Mouse (Mus musculus): ENCODE data around the gene Olfr692.
A peak's percentile ranks its signal among the peaks of the same experiment; 100 is the strongest.
"Not testable (repeated sequence)": the region's sequence is repeated elsewhere in the genome, so short reads cannot be mapped to it uniquely, and the experiment has no call there.

Olfr692 gene

GRCm38 (mm10) chr7:105367930-105368329, at the start of gene Olfr692:
Olfr692 (plus strand) TSS chr7:105368230.
- no peak for DNase-seq

DNA sequence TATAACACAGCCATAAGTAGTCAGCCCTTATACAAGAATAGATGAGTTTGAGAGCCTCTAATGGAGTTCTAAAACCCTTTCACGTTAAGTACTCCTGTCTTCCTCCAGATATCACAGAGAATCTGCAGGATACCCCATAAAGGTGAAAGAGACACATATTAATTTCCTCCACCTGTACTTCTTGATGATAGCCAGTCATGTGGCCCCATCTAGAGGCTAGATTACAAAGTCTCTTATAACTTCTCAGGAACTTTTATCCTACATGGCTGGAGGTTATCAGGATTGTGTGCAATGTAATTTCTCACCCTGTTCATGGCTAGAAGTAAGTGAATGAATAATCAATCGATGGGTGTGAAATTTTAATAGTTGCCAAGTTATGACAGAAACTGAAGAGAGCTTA, 42.7 kb upstream of the Olfr692 start:
- no peak for DNase-seq

DNA sequence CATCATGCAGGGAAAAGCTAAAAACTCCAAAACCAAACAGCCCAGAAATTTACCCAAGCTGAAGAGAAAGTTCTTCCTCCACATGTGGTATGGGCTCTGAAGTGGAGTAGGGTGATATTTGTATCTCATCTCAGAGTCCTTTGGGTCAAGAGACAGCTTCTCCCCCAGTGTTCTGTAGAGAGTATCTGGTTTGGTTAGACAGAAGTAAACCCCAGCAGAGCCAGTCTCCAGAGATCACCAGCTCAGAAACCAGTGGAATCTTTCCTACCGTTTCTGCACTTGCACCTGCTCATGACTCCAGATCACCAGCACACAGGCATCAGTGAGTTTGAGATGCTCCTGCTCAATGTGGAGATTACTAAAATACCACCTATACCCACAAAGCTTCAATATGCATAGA, 34.0 kb upstream of the Olfr692 start, which contains the start of gene Olfr690:
Gene Olfr690, minus strand, starts transcription at position 101 of the 400 bp plus-strand sequence.
- no peak for DNase-seq

DNA sequence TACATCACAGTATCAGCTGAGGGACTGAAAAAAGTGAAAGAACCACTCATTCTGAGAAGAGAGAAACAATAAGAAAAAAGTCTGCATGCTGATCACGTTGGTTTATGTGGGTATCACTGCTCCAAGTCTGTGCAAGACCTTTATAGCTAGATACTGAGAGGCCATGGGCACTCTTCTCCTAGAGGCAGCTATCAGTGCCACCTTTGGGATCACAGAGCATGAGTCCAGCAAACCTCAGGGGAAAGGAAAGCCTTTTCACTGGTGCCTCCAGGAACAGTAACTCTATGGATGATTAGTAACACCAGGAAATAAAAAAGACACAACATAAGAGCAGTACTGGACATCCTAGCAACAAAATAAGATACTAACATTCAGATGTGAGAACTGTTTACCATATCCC, 25.9 kb upstream of the Olfr692 start, which contains the start of gene Olfr691:
Gene Olfr691, minus strand, starts transcription at position 101 of the 400 bp plus-strand sequence.
- DNase-seq = no peak

DNA sequence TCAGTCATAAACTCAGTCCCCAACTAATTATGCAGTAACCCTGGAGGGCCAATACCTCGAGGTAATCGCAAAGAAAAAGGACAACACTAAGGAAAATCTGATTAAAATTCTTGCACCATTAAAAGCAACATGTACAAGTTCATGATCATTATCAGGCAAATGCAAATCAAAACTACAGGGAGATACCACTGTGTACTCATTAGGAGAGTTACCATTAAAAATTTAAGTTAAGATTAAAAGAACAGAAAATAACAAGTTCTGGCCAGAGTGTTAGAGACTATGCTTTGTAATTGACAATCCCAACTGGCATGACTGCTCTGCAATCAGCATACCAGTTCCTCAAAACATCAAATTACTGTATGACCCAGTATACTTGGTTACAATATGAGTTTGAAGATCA, 25.3 kb upstream of the Olfr692 start:
- no peak for DNase-seq

DNA sequence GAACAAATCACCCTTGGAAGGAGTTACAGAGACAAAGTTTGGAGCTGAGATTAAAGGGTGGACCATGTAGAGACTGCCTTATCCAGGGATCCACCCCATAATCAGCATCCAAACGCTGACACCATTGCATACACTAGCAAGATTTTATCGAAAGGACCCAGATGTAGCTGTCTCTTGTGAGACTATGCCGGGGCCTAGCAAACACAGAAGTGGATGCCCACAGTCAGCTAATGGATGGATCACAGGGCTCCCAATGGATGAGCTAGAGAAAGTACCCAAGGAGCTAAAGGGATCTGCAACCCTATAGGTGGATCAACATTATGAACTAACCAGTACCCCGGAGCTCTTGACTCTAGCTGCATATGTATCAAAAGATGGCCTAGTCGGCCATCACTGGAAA, 12.0 kb upstream of the Olfr692 start:
- DNase-seq = not testable (repeated sequence)

GRCm38 (mm10) chr7:105356487-105356886, 11.5 kb upstream of the Olfr692 start:
- DNase-seq = not testable (repeated sequence)

DNA sequence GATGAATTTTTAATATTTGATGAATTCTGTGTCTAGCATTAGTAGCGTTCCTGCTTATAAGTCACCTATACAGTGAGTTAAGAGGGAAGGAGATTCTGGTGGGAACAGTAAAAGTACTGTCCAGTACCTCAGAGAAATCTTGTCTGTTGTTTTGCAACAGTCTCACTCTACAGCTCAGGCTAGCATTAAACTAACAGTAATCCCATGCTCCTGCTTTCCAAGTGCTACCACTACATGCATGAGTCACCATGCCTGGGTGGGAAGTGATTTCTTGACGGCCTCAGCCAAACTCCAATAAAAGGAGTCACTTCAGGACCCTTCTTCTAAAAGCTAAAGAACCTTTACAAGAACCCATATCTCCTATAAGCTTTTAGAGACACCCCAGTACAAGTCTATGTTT, 6.3 kb upstream of the Olfr692 start:
- no peak for DNase-seq

DNA sequence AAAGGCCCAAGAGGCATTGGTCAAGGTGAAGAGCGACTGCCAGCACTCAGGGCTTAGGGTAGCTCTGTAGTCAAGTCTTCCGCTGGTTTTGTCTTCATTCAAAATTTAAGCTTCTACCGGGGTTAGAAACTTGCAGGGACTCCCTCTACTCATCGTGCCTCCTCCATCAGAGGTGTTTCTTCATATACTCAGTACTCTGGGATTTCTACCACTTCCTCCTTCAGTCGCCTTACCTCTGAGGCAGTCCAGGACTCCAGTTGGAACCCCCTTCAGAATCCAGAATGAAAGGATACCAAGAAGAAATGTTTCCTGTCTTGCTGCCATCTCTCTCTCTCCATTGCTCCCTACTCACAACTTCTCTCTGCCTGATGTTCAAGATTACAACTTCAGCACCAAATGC, 762 bp upstream of the Olfr692 start:
- no peak for DNase-seq

DNA sequence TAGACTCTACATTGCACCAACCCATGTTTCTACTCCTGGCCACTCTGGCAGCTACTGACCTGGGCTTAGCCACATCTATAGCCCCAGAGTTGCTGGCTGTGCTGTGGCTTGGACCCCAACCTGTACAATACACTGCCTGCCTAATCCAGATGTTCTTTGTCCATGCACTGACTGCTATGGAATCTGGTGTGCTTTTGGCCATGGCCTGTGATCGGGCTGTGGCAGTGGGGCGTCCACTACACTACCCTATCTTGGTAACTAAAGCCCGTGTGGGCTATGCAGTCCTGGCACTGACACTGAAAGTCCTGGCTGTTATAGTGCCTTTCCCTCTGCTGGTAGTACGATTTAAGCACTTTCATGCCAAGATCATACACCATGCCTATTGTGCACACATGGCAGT, 491 bp downstream of the Olfr692 start:
- DNase-seq = no peak

DNA sequence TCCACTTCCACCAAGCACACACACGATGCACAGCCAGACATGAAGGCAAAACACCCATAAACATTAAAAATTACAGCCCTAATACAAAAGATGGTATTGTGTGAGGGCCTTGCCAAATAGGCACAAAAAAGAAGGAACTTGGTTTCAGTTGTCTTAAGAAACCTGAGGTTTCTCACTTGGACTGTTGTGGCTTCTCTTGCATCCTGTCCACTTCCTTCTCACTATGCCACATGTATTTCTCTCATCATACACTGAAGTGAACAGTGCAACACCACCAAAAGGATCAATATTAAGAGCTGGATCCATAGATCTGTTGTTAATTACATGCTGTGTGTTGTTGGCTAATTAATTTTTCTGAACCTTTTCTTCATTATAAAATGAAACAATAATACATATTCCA, 4.9 kb downstream of the Olfr692 start:
- no peak for DNase-seq

GRCm38 (mm10) chr7:105373509-105373908, 5.5 kb downstream of the Olfr692 start:
- DNase-seq = no peak

DNA sequence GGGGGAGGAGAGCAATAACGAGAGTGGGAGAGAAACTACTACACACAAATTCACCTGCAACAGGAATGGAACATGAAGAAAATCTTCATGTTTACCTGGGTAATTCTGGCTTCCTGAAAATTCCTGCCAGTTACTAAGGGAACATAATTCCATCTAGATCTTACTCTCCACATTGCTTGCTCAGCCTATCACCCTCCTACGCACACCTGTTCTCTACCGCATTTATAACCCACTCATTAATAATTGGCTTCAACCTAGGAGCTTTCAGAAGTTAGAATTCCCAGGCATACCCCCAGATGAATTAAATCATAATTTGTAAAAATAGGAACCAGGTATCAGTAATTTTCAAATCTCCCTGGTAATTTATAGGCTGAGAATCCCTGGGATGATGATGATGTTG, 5.9 kb downstream of the Olfr692 start:
- no peak for DNase-seq

DNA sequence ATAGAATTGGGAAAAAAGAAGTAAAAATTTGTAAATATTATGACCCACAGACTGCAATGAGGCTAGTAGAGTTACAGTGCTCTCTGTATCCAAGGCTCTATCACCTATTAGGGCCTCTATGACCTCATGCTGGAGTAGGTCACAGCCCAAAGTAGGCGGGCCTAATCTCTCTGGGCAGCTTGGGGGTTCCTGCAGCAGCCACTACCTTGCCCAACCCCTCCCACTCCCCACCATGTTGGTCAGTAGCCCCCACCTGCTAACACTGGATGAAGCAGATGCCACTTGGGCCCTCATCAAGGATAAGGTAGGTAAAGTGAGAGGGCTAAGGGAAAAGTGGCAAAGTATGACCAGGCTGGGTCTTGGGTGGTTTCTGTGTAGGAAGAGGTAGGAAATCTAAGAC, 6.8 kb downstream of the Olfr692 start, which contains the start of gene Gm5901:
Gene Gm5901, plus strand, starts transcription at position 173 of the 400 bp plus-strand sequence.
- peak in 1 of 2 experiments; percentile 34 for DNase-seq

- no peak for DNase-seq
Measured at GRCm38 (mm10) chr7:105380329-105380728, 12.3 kb downstream of the Olfr692 start.

- no peak for DNase-seq
Measured at GRCm38 (mm10) chr7:105387696-105388095, 19.7 kb downstream of the Olfr692 start.

- no peak for DNase-seq
Measured at GRCm38 (mm10) chr7:105390236-105390635, 22.2 kb downstream of the Olfr692 start.

DNA sequence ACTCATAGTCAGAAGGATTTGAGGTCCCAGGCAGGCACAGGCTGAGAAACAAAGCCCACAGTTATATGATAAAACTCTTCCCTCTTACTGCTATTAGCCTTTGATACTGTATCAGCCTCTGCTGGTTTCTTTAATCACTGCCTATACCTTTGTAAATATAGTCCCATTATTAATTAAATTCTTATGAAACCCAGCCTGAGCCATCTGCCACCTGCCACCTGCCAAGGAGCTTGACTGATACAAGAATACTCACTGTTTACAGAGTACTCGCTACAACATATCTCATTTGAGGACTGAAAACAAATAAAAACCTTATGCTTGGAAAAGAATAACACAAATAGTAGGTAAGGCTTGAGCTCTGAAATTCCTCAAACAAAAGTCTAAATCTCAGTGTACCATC, 26.6 kb downstream of the Olfr692 start:
- DNase-seq = no peak

GRCm38 (mm10) chr7:105395131-105395820, 27.2 kb downstream of the Olfr692 start:
- no peak for DNase-seq

DNA sequence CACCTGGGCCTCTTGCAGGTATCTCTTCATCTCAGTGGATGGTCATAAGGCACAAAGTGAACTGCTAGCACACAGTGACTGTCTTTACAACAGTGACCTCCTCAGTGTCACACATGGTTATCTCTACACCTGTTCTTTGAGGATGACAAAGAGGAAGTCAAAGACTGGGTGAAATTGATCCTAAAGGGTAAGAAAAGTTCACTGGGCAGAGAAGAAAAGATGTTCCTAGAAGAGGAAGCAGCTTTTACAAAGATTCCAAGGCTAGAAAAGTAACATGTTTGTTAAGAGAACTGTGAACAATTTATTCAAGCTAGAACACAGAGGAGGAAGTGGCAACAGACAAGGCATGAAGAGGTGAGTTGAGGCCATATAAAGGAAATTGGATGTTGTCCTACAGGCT, 28.1 kb downstream of the Olfr692 start:
- DNase-seq = no peak

DNA sequence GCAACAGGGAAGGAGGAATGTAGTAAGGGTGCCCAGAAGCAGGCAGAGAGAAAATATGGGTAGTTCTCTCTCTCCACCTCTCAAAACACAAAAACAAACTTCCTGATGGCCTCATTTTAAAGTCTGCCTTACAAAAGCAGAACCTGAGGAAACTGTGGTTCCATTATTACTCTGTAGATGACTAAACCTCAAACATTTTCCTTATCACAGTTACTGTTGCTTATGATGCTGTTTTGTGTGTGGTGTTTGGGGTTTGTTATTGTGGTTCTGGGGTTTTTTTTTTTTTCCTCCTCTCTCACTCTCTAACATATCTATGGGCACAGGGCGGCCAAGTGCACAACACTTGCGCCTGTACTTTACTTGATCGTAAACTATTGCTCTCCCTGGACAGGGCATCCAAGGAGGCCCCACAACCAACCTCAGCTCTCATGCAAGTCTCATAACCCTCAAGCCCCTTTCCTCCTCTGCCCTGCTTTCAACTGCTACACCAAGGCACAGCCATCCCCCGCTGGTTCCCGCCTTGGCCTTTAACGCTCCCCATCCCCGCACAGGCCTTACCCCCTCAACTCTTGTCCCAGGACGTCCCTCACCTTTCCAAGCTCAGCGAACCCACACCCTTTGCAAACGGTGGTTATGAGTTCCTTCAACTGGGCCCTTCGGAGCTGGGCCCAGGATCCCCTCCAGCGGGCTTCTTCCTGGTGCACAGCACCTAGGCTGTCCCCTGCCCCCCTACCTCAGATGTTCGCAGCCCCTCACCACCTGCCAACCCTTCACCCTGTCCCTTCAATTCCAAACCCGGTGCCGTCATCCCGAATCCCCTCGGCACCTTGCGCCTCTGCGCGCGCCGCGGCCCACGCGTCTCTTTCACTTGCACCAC, 31.3 kb downstream of the Olfr692 start:
- no peak for DNase-seq

- DNase-seq = peak; percentile 100
Measured at GRCm38 (mm10) chr7:105399935-105400624, 32.0 kb downstream of the Olfr692 start, which contains the start of gene Fam160a2. Fam160a2 (minus strand) TSS chr7:105400054.

DNA sequence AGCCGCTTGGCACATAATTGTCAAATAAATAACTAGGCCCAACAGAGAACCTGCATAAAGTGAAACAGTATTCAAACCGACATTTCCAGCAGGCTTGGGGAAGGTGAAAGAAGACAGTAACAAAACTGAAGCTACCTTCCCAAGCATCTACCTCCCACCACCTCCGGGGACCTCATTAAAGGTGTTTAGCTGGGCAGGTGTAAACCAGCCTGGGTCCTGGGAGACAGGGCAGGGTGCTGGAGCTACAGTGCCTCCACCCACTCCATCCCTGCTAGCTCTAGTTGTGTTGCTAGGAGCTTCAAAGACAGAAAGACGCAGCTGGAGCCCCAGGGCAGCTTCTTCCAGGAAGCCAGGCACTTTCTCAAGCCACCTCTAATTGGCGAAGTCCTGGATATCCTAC, 36.2 kb downstream of the Olfr692 start, which contains the start of gene Cnga4:
Gene Cnga4, plus strand, starts transcription at position 301 of the 400 bp plus-strand sequence.
- DNase-seq = no peak

Measured in kidney, postnatal 25 days (tissue).